In genomic region chr11:69937834-69938233, GRCm38 (mm10) we compare ENCODE assay signal across 16 mouse cellular contexts. TPM values are rescaled to one million over a fixed set of nuclear protein-coding genes. Genes with fewer than 3 reads are reported as not detected.
A peak's percentile ranks its signal among the peaks of the same experiment; 100 is the strongest.
DNase-seq lines count a peak whose midpoint lies in the region; ATAC-seq lines count a peak whose summit lies in the region.
"Had no signal": no experiment of that assay in that cellular context is flagged by ENCODE, and none has a peak within 500 bp of the region (broad histone marks: within the 10 kb centered on the region; RNA-seq: fewer than 3 reads in every experiment).

No protein-coding gene starts in this region.

- 0 out of 2 replicates have a peak, but pooled peaks cover 6% of the 10 kb centered on the region for H3K27me3 ChIP-seq in heart, embryonic 16.5 days (ENCODE audit: control insufficient read depth, insufficient read depth, low read length)
- H3K27me3 ChIP-seq in neural tube, embryonic 12.5 days (replicated peaks): peaks cover 41% of the 10 kb centered on the region
- peaks cover 66% of the 10 kb centered on the region for H3K27me3 ChIP-seq in liver, embryonic 11.5 days (replicated peaks; ENCODE audit: control insufficient read depth, insufficient read depth, low read length)

- H3K4me2 ChIP-seq in heart, embryonic 16.5 days (ENCODE audit: low read depth, low read length): peak overlapping the region; percentile 100; the same call in 1 of the 2 replicates
- peak overlapping the region; percentile 100; the same call in 1 of the 2 replicates for H3K4me2 ChIP-seq in neural tube, embryonic 12.5 days (replicated peaks)
- H3K4me2 ChIP-seq in liver, embryonic 11.5 days: no peak overlapping the region

- WGBS in heart, embryonic 16.5 days: 62% methylated on average over 5 of the region's 5 CpGs
- 69% methylated on average over 5 of the region's 5 CpGs for WGBS in neural tube, embryonic 12.5 days
- 64% methylated on average over 5 of the region's 5 CpGs for WGBS in liver, embryonic 11.5 days

- ATAC-seq in heart, embryonic 16.5 days (replicated peaks; ENCODE audit: extremely low read depth, insufficient read depth, low FRiP score): no peak
- ATAC-seq in neural tube, embryonic 12.5 days (ENCODE audit: low FRiP score, low read depth): no peak
- ATAC-seq in liver, embryonic 11.5 days (replicated peaks; ENCODE audit: low FRiP score): no peak
- ATAC-seq: forebrain, postnatal 0 days; hindbrain, postnatal 0 days had no signal

- DNase-seq in adrenal gland, postnatal 14 days: peak; percentile 14
- DNase-seq in adrenal gland, adult (ENCODE audit: inconsistent age in 2 of 2, low spot score in 1 of 2): no peak
- DNase-seq in heart, adult 11 months: no peak
- DNase-seq in neural tube, embryonic 10.5 days (ENCODE audit: extremely low spot score, low spot score): no peak
- no peak for DNase-seq in liver, embryonic 11.5 days (ENCODE audit: low spot score)
- no peak for DNase-seq in thymus, postnatal 0 days (ENCODE audit: low spot score)
- DNase-seq: adrenal gland, adult 8-10 months; forebrain, postnatal 0 days; lung, embryonic 14.5 days; right cerebral cortex, postnatal 4 days; thymus, postnatal 36 days had no signal

- peaks cover 33% of the 10 kb centered on the region for H3K4me1 ChIP-seq in heart, embryonic 16.5 days (ENCODE audit: control insufficient read depth, insufficient read depth, low read length)
- peaks cover 23% of the 10 kb centered on the region for H3K4me1 ChIP-seq in neural tube, embryonic 12.5 days
- peaks cover 17% of the 10 kb centered on the region for H3K4me1 ChIP-seq in liver, embryonic 11.5 days (replicated peaks; ENCODE audit: control insufficient read depth, insufficient read depth, low read length)

- H3K27ac ChIP-seq in heart, embryonic 16.5 days (ENCODE audit: low read length): peak overlapping the region; percentile 60
- no peak overlapping the region for H3K27ac ChIP-seq in neural tube, embryonic 12.5 days
- no peak overlapping the region for H3K27ac ChIP-seq in liver, embryonic 11.5 days (ENCODE audit: low read depth, low read length)
- H3K27ac ChIP-seq: hindbrain, postnatal 0 days had no signal

- peak overlapping the region; percentile 66 for H3K9ac ChIP-seq in heart, embryonic 16.5 days (ENCODE audit: low read length)
- no peak overlapping the region for H3K9ac ChIP-seq in neural tube, embryonic 12.5 days
- no peak overlapping the region for H3K9ac ChIP-seq in liver, embryonic 11.5 days (ENCODE audit: low read depth, low read length)
- H3K9ac ChIP-seq: forebrain, postnatal 0 days; lung, embryonic 14.5 days had no signal

- H3K9me3 ChIP-seq in heart, embryonic 16.5 days (replicated peaks; ENCODE audit: control insufficient read depth, low read length): no peaks in the 10 kb centered on the region
- H3K9me3 ChIP-seq in neural tube, embryonic 12.5 days: no peaks in the 10 kb centered on the region
- H3K9me3 ChIP-seq in liver, embryonic 11.5 days (ENCODE audit: control insufficient read depth, low read length): no peaks in the 10 kb centered on the region
- H3K9me3 ChIP-seq: megakaryocyte, embryonic 14.5 days had no signal

- H3K36me3 ChIP-seq in heart, embryonic 16.5 days (ENCODE audit: control insufficient read depth, insufficient read depth): peaks cover 3% of the 10 kb centered on the region; the same call in 1 of the 2 replicates
- no peaks in the 10 kb centered on the region for H3K36me3 ChIP-seq in neural tube, embryonic 12.5 days
- no peaks in the 10 kb centered on the region for H3K36me3 ChIP-seq in liver, embryonic 11.5 days (ENCODE audit: control insufficient read depth, insufficient read depth, low read length)

- H3K4me3 ChIP-seq in heart, embryonic 16.5 days (ENCODE audit: low read length): no peak overlapping the region
- H3K4me3 ChIP-seq in neural tube, embryonic 12.5 days: no peak overlapping the region
- H3K4me3 ChIP-seq in liver, embryonic 11.5 days (ENCODE audit: low read depth, low read length): no peak overlapping the region
- H3K4me3 ChIP-seq: megakaryocyte, embryonic 14.5 days had no signal

RNA-seq across cellular contexts. Expression of gene Ybx2, which starts 2.2 kb away (rescaled TPM):
- 27.3 and 39.6 TPM in 2 replicates for total RNA-seq in adrenal gland, postnatal 14 days (2021)
- 5.3 and 7.3 TPM in 2 replicates for polyA plus RNA-seq in heart, embryonic 16.5 days (2015; fragmentation: Nextera tagmentation; extraction: Ambion mirVana)
- 5.5 and 6.0 TPM in 2 replicates for polyA plus RNA-seq in neural tube, embryonic 12.5 days (2016; fragmentation: Nextera tagmentation; extraction: Ambion mirVana)
- polyA plus RNA-seq in liver, embryonic 11.5 days (2014; fragmentation: Nextera tagmentation; extraction: Ambion mirVana): 1.3 and 1.7 TPM in 2 replicates
- 2.6 and 3.6 TPM in 2 replicates for polyA plus RNA-seq in thymus, postnatal 0 days (2015; fragmentation: Nextera tagmentation; extraction: Ambion mirVana)

RNA-seq across cellular contexts. Expression of gene Slc2a4, which starts 10.2 kb away (rescaled TPM):
- total RNA-seq in adrenal gland, postnatal 14 days (2021): 65.2 and 78.7 TPM in 2 replicates
- 56.1 and 58.4 TPM in 2 replicates for polyA plus RNA-seq in heart, embryonic 16.5 days (2015; fragmentation: Nextera tagmentation; extraction: Ambion mirVana)
- polyA plus RNA-seq in neural tube, embryonic 12.5 days (2016; fragmentation: Nextera tagmentation; extraction: Ambion mirVana): 12.3 and 12.4 TPM in 2 replicates
- 7.0 and 8.3 TPM in 2 replicates for polyA plus RNA-seq in liver, embryonic 11.5 days (2014; fragmentation: Nextera tagmentation; extraction: Ambion mirVana)
- 11.7 and 11.9 TPM in 2 replicates for polyA plus RNA-seq in thymus, postnatal 0 days (2015; fragmentation: Nextera tagmentation; extraction: Ambion mirVana)

RNA-seq across cellular contexts. Expression of gene Eif5a, which starts 16.1 kb away (rescaled TPM):
- total RNA-seq in adrenal gland, postnatal 14 days (2021): 616 and 636 TPM in 2 replicates
- polyA plus RNA-seq in heart, embryonic 16.5 days (2015; fragmentation: Nextera tagmentation; extraction: Ambion mirVana): 1,137 and 1,317 TPM in 2 replicates
- 1,451 and 1,549 TPM in 2 replicates for polyA plus RNA-seq in neural tube, embryonic 12.5 days (2016; fragmentation: Nextera tagmentation; extraction: Ambion mirVana)
- 2,995 and 3,090 TPM in 2 replicates for polyA plus RNA-seq in liver, embryonic 11.5 days (2014; fragmentation: Nextera tagmentation; extraction: Ambion mirVana)
- 2,117 and 2,260 TPM in 2 replicates for polyA plus RNA-seq in thymus, postnatal 0 days (2015; fragmentation: Nextera tagmentation; extraction: Ambion mirVana)

RNA-seq across cellular contexts. Expression of gene Gps2, which starts 24.1 kb away (rescaled TPM):
- 52.3 and 57.3 TPM in 2 replicates for total RNA-seq in adrenal gland, postnatal 14 days (2021)
- polyA plus RNA-seq in heart, embryonic 16.5 days (2015; fragmentation: Nextera tagmentation; extraction: Ambion mirVana): 50.1 and 51.2 TPM in 2 replicates
- polyA plus RNA-seq in neural tube, embryonic 12.5 days (2016; fragmentation: Nextera tagmentation; extraction: Ambion mirVana): 82.4 and 92.0 TPM in 2 replicates
- 121 and 130 TPM in 2 replicates for polyA plus RNA-seq in liver, embryonic 11.5 days (2014; fragmentation: Nextera tagmentation; extraction: Ambion mirVana)
- 94.8 and 106 TPM in 2 replicates for polyA plus RNA-seq in thymus, postnatal 0 days (2015; fragmentation: Nextera tagmentation; extraction: Ambion mirVana)

RNA-seq across cellular contexts. Expression of gene Cldn7, which starts 26.7 kb away (rescaled TPM):
- 1.1 TPM in 1 of 2 replicates, not detected in the other for total RNA-seq in adrenal gland, postnatal 14 days (2021)
- 7.5 and 14.4 TPM in 2 replicates for polyA plus RNA-seq in heart, embryonic 16.5 days (2015; fragmentation: Nextera tagmentation; extraction: Ambion mirVana)
- 2.1 and 3.2 TPM in 2 replicates for polyA plus RNA-seq in neural tube, embryonic 12.5 days (2016; fragmentation: Nextera tagmentation; extraction: Ambion mirVana)
- polyA plus RNA-seq in liver, embryonic 11.5 days (2014; fragmentation: Nextera tagmentation; extraction: Ambion mirVana): 4.0 and 5.1 TPM in 2 replicates
- polyA plus RNA-seq in thymus, postnatal 0 days (2015; fragmentation: Nextera tagmentation; extraction: Ambion mirVana): 14.4 and 14.8 TPM in 2 replicates
- total RNA-seq: forebrain, postnatal 0 days; hindbrain, postnatal 0 days; layer of hippocampus, postnatal 10 days had no signal
